Mouse (Mus musculus) G1E (cell line): ENCODE data around the gene Lipa.

Experiments used
- CTCF ChIP-seq: IDR thresholded peaks from 2 replicates; pipeline ENCODE4 v1.5.1; 2012; ENCODE audit warnings: low read depth, low read length, inconsistent platforms, mixed read lengths
- GATA1 ChIP-seq: IDR thresholded peaks from 2 replicates; pipeline ENCODE4 v1.6.1; 2012; ENCODE audit warnings: borderline replicate concordance, low read length, inconsistent platforms, mixed read lengths
- POLR2AphosphoS5 ChIP-seq: IDR thresholded peaks from 2 replicates; pipeline ENCODE4 v1.6.1; 2012; ENCODE audit warnings: low read depth, low read length, inconsistent platforms; ENCODE audit not compliant: insufficient replicate concordance

DNA sequence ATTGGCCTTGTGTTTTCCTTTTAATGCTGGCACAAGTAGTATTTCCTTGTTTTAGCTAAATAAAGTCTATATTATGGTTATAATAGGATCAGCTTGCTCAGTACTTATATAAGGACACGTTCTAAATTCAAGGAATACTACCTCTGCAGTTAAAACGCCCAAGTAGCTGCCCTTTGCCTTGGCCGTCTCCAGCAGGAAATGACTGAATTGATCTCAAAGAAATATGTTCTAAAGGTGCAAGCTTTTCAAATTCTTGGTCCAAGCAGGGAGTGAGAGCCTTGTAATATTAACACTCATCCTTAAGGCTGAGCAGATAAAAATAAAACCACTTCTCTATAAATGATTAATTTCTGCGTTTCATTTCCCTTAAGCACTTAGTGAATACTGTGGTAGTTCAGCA, 7.2 kb downstream of the Lipa start:
- TF ChIP-seq GATA1 = no peak
- no peak for TF ChIP-seq CTCF
- TF ChIP-seq POLR2AphosphoS5 = no peak
